Mouse (Mus musculus): ENCODE measurements around the gene Slc4a5.
A peak's percentile ranks its signal among the peaks of the same experiment; 100 is the strongest.

Gene Slc4a5

DNA sequence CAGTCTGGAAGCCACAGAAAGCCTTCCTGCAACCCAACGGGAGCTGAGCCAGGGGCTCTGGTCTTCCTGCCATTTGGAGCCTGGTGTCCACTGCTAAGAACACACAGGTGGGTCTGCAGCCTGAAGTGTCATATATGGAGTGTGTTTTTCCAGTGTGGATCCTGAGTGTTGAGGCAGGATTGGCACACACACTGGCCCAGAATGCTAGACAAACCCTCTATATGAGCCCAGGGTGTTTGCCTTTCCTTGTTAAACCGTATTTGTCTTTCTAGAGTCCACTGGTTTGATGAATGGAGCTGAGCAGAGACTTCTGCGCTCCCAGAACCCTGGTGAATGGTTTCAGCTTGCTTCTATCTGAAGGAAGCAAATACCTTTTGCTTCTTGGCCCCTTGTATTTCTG, at the start of gene Slc4a5:
Gene Slc4a5 (plus strand): TSS at position 15 of the 400 bp plus-strand sequence.
- DNase-seq, result no peak

DNA sequence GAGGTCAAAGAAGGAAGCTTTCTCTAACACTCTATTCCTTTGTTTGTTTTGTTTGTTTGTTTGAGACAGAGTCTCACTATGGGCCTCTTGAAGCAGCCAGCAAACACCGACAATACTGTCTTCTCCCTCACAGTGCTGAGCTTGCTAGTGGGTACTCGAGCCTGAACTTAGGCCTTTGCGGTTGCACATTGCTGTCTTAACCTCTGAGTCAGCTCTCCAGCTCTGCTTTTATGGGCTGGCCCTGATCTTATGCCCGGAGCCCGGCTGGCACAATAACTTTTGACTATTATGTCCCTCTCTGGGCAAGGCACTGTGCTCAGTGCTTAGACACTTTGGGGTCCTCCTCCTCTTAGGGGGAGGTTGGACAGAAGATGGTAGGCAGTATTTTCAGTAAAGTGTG, 49.8 kb upstream of the Slc4a5 start:
- peak; percentile 50 to 56 for DNase-seq

DNA sequence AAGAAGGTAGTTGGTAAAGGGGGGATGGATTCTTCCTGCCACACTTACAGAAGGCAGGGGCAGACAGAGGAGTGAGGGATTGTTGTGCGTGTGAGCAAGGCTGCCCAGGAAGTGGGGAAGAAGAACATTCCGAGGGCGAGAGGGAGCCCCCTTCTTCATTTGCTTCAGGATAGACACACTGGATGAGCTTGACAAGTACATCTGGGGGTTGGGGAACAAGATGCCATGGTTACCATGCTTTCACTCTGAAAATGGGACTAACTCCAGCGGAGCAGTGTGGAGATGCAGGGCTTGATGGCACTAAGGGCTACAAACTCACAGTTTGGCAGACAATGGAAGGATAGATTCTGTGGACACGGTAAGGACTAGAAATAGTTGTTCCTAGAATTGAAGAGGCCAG, 48.6 kb upstream of the Slc4a5 start:
- no peak for DNase-seq

DNA sequence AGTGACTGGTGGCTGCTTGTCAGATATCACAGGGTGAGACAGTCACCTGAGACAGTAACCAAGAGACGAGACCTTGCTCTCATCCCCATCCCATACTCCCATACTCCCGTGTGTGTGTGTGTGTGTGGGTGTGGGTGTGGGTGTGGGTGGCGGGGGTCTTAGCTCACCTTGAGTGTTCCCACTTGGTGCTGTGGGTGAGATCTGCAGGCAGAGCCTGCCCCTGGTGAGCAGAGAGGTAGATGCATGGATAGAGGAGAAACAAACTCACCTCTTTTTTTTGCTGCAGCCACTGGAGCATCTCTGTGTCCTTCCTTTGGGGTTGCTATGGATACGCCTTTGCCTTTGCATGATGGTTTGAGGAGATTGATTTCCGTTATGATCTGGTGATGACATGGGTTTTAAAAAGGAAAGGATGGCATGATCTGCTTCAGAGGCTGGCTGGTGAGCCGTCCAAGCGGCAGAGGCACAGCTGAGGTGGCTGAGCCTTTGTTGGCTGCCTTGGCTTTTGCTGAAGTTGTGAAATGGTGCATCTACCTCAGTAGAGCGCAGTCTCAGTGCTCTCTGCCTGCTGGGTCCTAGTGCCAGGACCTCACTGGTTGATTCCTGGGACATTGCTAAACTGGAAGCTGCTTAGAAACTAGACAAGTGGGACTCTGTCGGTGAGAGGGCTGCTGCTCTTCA, 47.2 kb upstream of the Slc4a5 start:
- no peak for DNase-seq

DNA sequence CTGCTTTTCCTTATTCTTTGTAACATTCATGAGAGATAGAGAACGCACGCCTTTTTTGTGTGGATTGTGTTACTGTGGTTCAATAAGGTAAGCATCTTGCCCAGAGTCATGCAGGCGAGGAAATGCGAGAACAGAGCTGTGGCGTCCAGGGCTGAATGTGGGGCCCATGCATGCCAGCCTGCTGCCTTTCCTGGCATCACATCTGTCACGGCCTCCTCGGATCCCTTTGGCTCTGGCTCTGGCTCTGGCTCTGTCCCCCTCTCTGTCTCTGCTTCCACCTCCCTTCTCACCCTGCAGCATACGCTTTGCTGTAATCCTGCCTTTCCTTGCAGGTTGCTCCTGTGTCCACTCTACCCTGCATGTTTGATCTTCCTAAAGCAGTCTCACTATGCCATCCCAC, 43.6 kb upstream of the Slc4a5 start:
- no peak for DNase-seq

DNA sequence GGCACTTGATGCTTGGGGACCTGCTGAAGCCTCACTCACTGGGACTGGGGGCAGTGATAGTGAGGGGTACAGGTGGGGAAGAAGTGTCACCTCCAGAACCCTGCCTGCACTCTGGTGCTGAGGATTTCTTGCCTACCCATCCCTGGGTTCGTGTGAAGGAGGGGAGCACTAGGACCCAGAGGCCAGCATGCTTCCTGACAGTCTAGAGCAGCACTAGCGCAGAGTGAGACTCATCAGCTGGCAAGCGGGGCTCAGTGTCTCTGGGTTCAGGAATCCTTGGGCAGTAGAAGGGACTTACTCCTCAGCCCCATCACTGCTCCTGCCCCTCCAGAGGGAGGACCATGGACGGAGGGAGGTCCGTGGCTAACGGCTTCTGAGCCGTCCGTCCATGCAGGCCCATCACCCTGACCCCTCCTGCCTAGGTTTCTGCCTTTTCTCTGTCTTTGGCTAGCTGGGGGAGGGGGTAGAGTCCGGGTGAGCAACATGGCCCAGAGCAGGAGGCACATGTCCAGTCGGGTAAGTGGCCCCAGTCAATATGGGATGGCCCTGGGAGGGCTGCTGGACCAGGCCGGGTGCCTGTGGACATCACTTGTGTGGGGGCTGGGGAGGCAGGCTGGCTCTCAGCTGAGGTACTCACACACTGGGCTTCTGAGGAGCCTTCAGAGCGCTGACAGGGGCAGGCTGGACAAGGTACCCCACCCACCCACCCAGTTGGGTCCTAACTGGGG, 40.1 kb upstream of the Slc4a5 start:
- DNase-seq, result no peak

DNA sequence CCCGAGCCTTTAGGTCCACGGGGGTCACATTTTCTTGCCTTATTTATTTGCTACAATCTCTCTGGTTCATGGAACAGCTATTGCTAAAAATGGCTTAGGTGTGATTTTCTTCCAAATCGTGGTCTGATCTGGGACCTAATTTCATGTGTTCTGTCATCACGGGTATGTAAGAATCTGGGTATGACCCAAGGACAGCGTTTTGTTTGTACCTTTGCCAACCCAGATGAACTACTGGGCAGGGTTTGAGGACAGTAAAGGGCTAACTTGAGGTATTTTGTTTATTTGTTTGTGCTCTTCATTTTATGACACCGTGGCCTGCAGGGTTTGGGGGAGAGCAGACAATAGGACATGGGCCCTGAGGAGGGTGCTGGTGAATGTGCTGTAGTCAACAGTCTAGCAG, 39.0 kb upstream of the Slc4a5 start:
- no peak for DNase-seq

DNA sequence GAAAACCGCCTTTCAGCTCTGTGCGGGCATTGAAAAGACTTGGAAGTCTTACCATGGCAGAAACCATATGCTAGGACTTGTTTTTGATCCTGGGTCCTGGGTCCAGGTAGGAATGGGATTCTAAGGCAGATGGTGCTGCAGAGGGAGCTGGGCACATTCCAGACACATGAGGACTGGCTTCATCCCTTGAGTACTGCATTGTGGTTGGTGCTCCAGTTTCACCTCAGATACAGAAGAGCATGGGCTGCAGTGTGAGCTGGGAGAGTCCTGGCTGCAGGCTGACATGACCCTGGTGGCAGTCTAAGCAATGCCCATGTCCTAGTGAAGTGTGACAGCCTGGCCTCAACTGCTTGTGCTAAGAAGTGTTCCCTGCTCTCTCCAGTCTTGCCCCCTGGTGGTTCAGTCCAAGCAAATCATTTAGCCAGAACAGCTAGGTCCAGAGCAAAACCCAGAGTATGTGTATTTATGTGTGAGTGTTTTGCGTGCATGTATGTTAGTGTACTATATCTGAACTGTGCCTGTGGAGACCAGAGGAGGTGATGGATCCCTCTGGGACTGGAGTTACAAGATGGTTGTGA, 34.7 kb upstream of the Slc4a5 start:
- DNase-seq, result no peak

DNA sequence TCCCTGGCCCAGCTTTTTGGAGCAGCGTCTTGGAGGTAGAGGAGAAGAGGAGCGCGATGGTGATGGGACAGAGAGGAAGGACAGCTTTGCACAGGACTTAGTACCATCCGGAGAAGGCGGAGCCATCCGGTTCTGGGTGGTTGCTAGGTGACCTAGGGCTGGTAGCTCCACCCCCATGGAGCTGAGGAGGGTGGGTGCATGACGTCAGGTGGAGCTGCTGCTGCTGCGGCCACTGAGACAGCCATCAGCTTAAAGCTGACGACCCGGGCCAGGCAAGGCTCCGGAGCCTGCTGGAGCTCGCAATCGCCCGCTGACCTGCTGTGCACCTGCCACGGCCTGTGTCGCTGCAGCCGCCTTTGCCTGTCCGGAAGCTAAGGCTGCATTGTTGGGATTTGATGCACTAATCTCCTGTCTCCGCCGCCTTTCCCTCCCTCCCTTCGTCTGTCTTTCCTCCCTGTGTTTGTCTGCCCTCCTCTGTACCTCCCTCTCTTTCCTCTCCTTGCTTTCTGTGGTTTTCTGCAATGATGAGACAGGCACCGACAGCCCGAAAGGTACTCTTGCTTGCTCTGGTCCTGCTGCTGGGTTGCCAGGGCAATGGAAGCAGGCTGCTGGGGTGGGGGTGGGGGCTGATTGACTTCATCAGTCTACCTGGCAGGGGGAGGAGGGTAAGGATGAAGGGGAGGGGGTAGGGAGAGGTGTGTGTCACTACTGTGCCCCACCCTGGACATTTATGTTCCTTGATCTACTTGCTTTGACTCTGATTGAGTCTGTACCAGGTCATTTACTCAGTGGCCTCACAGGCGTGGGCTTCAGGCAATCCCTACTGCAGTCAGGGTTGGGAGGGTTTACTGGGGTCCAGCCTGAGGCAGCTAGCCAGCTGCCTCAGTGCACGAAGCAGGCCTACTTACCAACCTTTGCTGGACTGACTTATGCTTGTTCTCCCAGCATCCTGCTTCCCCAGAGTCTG, 33.5 kb upstream of the Slc4a5 start:
- peak; percentile 24 for DNase-seq

DNA sequence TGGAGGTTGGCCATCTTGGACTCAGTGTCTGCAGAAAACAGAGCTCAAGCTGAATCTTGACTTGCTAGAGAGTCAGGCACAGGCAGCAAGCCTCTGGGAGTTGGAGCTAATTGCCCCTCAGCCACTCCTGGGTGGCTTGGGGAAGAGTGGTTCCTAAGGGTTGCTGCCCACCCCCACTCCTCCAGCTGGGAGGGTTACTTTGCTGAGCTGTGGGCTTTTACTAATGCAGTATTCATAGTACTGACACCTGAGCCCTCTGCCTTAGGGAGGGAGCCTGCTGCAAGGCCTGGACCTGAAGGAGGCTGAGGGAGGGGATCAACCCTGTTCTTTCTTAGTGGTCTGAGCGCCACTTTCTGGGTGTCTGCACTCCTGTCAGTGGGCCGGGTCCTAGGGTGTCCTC, 32.7 kb upstream of the Slc4a5 start:
- DNase-seq, result no peak

DNA sequence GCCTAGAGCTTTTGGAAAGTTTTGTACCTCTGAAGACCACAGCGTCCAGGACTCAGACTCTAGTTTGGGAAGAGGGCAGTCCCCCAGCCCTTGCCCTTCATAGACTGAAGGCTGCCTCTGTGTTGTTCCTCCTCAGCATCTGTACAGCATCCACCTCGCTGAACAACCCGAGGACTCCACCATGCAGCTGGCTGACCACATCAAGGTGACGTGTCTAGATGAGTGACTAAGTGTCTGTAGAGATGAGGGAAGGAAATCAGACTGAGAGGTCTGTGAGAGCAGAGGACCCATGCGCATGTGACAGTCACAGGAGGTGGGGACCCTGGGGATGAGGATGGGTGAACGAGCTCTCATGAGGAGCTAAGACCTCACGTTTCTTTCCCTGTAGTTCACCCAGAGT, 26.1 kb upstream of the Slc4a5 start:
- DNase-seq, result no peak

DNA sequence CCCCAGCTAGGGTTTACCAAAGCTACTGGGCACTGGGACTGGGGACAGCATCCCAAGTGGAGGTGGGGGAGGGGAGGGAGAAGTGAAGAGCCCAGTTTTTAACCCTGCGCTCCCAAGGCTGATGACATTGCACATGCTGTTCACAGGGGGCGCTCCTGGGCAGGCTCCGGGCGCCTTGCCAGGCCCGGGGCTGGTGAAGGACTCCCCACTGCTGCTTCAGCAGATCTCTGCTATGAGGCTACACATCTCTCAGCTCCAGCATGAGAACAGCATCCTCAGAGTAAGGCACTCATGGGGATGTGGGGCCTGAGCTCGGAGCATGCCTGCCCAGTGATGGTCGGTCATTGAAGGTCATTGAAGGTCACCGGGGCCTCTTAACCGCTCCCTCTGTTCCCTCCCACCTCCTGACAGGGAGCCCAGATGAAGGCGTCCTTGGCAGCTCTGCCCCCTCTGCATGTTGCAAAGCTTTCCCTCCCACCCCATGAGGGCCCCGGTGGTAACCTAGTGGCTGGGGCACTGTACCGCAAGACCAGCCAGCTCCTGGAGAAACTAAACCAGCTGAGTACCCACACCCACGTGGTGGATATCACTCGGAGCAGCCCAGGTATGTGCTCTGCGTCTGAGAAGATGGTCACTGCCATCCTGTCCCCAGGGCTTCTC, 22.2 kb upstream of the Slc4a5 start:
- DNase-seq, result peak; percentile 41 to 60

DNA sequence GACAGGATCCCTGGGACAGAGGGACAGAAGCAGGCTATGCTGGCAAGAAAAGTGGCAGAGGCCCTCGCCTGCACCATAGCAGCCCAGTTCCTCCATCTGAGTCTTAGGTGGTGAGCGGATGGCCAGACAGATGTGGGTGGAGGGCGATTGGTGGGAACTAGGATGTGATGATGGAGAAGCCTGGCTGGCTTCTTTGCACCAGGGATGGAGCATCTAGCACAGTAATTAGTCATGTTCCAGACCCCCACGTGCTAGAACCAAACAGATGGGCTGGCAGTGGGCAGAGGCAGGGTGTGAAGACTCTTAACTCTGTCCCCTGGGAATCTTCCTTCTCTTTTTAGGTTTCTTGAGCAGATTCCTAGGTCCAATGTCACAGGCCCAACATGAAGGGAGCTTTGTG, 16.3 kb upstream of the Slc4a5 start:
- DNase-seq, result no peak

DNA sequence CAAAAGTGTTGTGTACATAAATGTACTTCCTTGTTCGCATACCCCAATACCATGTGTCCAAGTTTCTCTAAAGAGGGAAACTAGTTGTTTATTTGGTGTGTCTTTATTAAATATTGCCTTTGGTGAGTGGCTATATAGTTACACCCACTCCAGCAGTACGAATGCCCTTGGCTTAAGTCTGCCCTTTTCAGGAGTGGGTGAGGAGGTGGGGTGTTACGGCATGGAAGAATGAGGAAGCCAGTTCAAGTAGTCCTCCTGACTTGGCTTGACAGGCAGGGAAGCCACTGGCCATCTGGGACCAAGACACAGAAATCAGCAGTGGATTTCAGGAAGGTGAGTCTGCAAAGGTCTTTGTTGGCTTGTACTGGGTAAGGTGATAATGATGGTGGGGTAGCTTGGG, 13.8 kb upstream of the Slc4a5 start:
- no peak for DNase-seq

DNA sequence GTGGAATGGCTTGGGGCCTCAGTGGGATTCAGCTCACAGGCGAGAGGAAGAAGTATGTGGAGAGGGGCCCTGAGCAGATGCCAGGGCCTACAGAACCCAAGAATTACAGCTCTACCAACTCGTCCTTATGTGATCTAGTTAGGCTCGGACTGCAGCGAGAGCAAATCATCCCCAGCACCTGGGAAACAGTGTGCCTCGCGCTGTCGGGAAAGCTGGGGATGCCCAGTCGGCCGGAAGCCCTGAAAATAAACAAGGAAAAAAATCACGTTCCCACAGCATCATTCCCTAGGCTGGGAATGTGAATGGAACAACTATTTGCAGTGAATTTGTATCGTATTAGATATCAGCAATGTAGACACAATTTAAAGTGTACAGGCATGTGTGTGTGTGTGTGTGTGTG, 13.3 kb upstream of the Slc4a5 start:
- DNase-seq, result no peak

DNA sequence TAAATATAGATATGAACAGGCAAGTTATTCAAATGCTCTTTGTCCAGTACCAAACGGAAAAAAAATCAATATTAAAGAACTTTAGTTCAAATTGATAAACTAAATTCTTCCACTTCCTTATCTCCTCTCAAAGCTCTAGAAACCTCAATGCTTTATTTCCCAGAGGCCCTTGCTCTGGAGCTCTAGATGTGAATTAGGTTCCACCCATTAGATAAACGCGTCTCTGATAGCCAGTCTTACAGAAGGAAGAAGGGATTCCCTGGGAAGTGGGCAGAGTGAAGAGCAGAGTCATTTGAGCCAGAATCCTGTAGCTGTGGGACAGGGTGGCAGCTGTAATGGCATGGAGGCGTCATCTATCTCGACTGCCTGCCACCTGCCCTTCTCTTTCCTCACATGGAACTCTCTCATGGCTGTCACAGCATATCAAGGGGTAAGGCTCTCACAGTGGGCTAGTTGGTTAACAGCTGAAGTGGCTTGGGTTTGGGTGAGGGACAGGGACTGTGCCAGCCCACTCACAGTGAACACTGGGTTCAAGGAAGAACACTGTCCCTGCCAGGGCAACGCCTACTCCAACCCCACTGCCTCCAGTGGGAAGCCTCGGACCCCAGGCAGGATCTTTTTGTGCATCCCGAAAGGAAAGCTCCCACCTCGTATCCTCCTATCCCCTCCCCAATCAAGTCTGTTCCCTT, 12.1 kb upstream of the Slc4a5 start:
- DNase-seq, result no peak

DNA sequence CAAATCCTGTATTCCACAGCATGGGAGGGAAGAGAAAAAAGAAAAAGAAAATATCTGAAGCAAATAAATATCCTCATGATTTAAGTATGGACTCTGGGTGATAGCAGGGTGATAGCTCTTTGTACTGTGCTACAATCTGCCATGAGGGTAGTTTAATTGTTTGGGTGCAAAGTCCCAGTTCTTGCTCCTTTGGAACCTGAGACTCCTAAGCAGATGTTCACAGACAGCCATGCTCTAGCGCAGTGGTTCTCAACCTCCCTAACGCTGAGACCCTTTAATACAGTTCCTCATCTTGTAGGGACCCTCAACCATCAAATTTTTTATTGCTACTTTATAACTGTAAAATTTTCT, 11.6 kb upstream of the Slc4a5 start:
- no peak for DNase-seq

DNA sequence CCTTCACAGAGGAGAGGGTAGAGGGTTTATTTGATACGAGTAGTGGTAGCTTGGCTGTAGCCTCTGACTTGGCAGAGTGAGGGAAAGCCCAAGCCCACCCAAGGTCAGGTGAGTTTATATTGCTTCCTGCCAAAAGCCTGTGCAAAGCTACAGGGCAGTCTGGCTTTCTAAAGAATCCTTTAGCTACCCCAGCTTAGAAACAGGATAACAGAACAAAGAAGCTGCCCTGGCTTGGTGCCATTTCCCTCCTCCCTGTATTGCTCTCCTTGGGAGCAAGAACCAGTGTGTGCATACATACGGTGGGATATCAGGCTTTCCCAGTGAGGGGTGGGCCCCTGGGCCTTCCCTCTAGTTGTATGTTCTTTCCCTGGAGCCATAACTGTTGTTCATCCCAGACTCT, 9.1 kb upstream of the Slc4a5 start:
- DNase-seq, result no peak

DNA sequence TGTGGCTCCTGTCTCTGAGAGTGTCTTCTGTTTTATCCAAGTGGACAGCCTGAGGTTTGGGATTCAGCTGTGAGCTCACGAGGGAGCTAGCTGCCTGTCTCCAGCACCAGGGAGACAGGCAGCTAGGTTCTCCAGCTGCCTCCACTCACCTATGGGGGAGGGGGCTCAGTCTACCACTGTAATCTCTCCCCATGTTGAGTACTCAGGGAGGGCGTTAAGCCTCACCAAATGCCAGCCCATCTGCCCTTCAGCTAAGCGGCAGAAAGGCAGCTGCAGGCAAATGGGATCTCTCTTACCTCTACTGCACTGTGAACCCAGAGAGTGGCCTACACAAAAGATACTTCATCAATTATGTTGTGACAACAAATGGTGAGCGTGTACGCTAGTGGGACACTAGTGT, 8.1 kb upstream of the Slc4a5 start:
- DNase-seq, result no peak

DNA sequence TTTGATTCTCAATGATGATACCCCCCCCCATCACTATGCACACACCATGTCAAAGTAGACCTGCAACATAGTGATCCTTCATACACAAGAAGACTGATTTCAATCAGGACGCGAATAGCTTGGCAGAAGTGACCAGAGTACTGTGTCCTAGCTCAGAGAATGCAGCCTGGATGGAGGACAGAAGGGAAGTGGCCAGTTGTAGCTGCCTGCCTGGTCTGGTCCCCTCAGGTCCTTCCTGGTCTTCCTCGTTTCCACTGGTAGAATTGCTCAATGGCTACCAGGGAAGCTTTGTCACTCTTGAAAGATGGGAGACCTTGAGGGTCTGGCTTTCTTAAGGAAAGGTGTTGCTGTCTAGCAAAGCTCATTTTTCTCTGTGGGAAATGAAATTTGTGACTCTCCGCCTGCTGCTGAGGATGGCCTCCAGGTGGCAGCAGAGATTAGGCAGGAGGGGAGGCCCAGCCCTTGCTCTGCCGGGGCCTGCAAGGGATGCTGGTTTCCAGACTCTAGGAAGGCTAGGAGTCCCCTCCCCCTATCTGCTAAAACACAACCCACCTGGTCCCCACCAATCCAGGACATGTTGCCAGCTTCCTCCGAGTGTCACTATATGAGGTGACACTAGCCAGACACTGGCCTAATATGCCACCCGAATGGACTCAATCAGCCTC, 4.5 kb upstream of the Slc4a5 start:
- DNase-seq, result peak; percentile 22 to 49

DNA sequence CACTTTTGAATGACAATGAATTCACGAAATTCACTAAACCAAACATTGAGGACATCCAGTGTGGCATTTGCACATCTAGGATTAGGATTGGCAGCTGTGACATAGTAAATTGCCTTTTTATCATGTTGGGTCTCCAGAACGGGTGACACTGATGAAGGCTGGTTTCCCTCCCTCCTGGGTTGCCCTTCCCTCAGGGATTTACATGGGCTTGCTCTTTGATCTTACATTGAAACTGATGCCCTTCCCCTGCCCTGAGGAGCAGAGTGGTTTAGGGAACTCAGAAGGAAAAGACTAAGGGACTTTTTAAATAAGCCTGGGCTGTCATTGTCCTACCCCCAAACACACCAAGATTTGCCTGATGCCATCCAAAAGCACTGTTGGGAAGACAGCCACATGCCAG, 11.9 kb downstream of the Slc4a5 start:
- DNase-seq, result no peak

DNA sequence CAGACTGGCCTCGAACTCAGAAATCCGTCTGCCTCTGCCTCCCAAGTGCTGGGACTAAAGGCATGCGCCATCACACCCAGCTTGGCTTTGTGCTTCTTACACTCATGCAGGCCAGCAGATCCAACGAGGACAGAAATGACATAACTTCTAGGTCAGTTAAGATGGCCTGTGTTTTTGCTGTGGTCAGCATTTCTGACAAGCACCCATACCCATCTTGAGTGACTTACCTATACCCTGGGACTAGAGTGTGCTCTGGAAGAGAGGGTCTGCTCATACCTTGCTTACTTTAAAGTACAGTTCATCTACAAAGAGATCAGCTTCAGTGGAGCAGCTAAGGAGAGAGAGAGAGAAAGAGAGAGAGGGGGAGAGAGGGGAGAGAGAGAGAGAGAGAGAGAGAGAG, 13.7 kb downstream of the Slc4a5 start:
- DNase-seq, result no peak
